Mouse (Mus musculus): ENCODE measurements at regions not wholly inside any gene's neighbourhood (a gene's known extent, or its start where the extent isn't known, plus 50 kb on each side); places are given as distances from the start of the nearest gene placed in this dataset.

GRCm38 (mm10) chr5:46824934-46825333 is 967.5 kb upstream of the Lcorl start:
- no peaks in the 10 kb centered on the region for H3K27me3 ChIP-seq (ENCODE audit: insufficient read depth, low read length)
- H3K9ac ChIP-seq (ENCODE audit: low read depth, low read length) = no peak overlapping the region
- WGBS = 48% methylated on average over 3 of the region's 3 CpGs
- no peaks in the 10 kb centered on the region for H3K36me3 ChIP-seq (ENCODE audit: insufficient read depth, low read length)
- H3K27ac ChIP-seq = no peak overlapping the region
- no peaks in the 10 kb centered on the region for H3K9me3 ChIP-seq (replicated peaks; ENCODE audit: low read length)
- H3K4me2 ChIP-seq (ENCODE audit: low read length) = no peak overlapping the region
- TF ChIP-seq CTCF (IDR thresholded peaks at IDR 0.05; ENCODE audit: low read depth) = no peak
- H3K4me1 ChIP-seq (replicated peaks; ENCODE audit: insufficient read depth, low read length) = no peaks in the 10 kb centered on the region
- no peak for DNase-seq (ENCODE audit: low spot score)
- no peak for ATAC-seq (replicated peaks; ENCODE audit: low FRiP score, low read depth)
- no peak overlapping the region for H3K4me3 ChIP-seq (replicated peaks; ENCODE audit: low read depth, low read length)

- H3K4me2 ChIP-seq (ENCODE audit: low read length) = no peak overlapping the region
- no peak overlapping the region for H3K4me3 ChIP-seq (replicated peaks; ENCODE audit: low read depth, low read length)
- no peak for ATAC-seq (replicated peaks; ENCODE audit: low FRiP score, low read depth)
- H3K4me1 ChIP-seq (replicated peaks; ENCODE audit: insufficient read depth, low read length) = peaks cover 5% of the 10 kb centered on the region; the same call in 1 of the 2 replicates
- DNase-seq (ENCODE audit: low spot score) = no peak
- no peak for TF ChIP-seq CTCF (IDR thresholded peaks at IDR 0.05; ENCODE audit: low read depth)
- H3K9me3 ChIP-seq (replicated peaks; ENCODE audit: low read length) = no peaks in the 10 kb centered on the region
- H3K9ac ChIP-seq (ENCODE audit: low read depth, low read length) = no peak overlapping the region
- H3K27ac ChIP-seq = no peak overlapping the region
- WGBS = 57% methylated on average over 2 of the region's 2 CpGs
- no peaks in the 10 kb centered on the region for H3K27me3 ChIP-seq (ENCODE audit: insufficient read depth, low read length)
- no peaks in the 10 kb centered on the region for H3K36me3 ChIP-seq (ENCODE audit: insufficient read depth, low read length)
These were observed 937.7 kb upstream of the Lcorl start for GRCm38 (mm10) chr5:46795102-46795501.

- no peak overlapping the region for H3K4me3 ChIP-seq (replicated peaks; ENCODE audit: low read depth, low read length)
- WGBS = 59% methylated on average over 7 of the region's 7 CpGs
- peaks cover 5% of the 10 kb centered on the region; the same call in 1 of the 2 replicates for H3K4me1 ChIP-seq (replicated peaks; ENCODE audit: insufficient read depth, low read length)
- no peaks in the 10 kb centered on the region for H3K9me3 ChIP-seq (replicated peaks; ENCODE audit: low read length)
- H3K9ac ChIP-seq (ENCODE audit: low read depth, low read length) = no peak overlapping the region
- no peak for ATAC-seq (replicated peaks; ENCODE audit: low FRiP score, low read depth)
- no peak overlapping the region for H3K27ac ChIP-seq
- no peak for TF ChIP-seq CTCF (IDR thresholded peaks at IDR 0.05; ENCODE audit: low read depth)
- no peaks in the 10 kb centered on the region for H3K36me3 ChIP-seq (ENCODE audit: insufficient read depth, low read length)
- no peaks in the 10 kb centered on the region for H3K27me3 ChIP-seq (ENCODE audit: insufficient read depth, low read length)
- peak; percentile 9 for DNase-seq (ENCODE audit: low spot score)
- no peak overlapping the region for H3K4me2 ChIP-seq (ENCODE audit: low read length)
These were observed 936.8 kb upstream of the Lcorl start for GRCm38 (mm10) chr5:46794028-46794705.

- no peak overlapping the region for H3K4me3 ChIP-seq (replicated peaks; ENCODE audit: low read depth, low read length)
- ATAC-seq (replicated peaks; ENCODE audit: low FRiP score, low read depth) (no peak), DNase-seq (ENCODE audit: low spot score) (peak; percentile 69)
- H3K27ac ChIP-seq = no peak overlapping the region
- 41% methylated on average over 3 of the region's 3 CpGs for WGBS
- TF ChIP-seq CTCF (IDR thresholded peaks at IDR 0.05; ENCODE audit: low read depth) = no peak
- H3K4me2 ChIP-seq (ENCODE audit: low read length) = no peak overlapping the region
- peaks cover 5% of the 10 kb centered on the region; the same call in 1 of the 2 replicates for H3K4me1 ChIP-seq (replicated peaks; ENCODE audit: insufficient read depth, low read length)
- no peaks in the 10 kb centered on the region for H3K36me3 ChIP-seq (ENCODE audit: insufficient read depth, low read length)
- no peaks in the 10 kb centered on the region for H3K27me3 ChIP-seq (ENCODE audit: insufficient read depth, low read length)
- H3K9ac ChIP-seq (ENCODE audit: low read depth, low read length) = no peak overlapping the region
- no peaks in the 10 kb centered on the region for H3K9me3 ChIP-seq (replicated peaks; ENCODE audit: low read length)
These were observed 933.6 kb upstream of the Lcorl start for GRCm38 (mm10) chr5:46791051-46791450.

- ATAC-seq (replicated peaks; ENCODE audit: low FRiP score, low read depth) = no peak
- WGBS = 51% methylated on average over 3 of the region's 3 CpGs
- Histone ChIP-seq H3K27me3 (ENCODE audit: insufficient read depth, low read length) (no peaks in the 10 kb centered on the region), H3K4me1 (replicated peaks; ENCODE audit: insufficient read depth, low read length) (peaks cover 5% of the 10 kb centered on the region; the same call in 1 of the 2 replicates), H3K9me3 (replicated peaks; ENCODE audit: low read length) (no peaks in the 10 kb centered on the region), H3K36me3 (ENCODE audit: insufficient read depth, low read length) (no peaks in the 10 kb centered on the region), H3K4me2 (ENCODE audit: low read length) (no peak overlapping the region), H3K4me3 (replicated peaks; ENCODE audit: low read depth, low read length) (no peak overlapping the region), H3K27ac (no peak overlapping the region), H3K9ac (ENCODE audit: low read depth, low read length) (no peak overlapping the region)
- TF ChIP-seq CTCF (IDR thresholded peaks at IDR 0.05; ENCODE audit: low read depth) = no peak
- peak; percentile 90 for DNase-seq (ENCODE audit: low spot score)
These were observed 933.1 kb upstream of the Lcorl start for GRCm38 (mm10) chr5:46790536-46790935.

GRCm38 (mm10) chr5:46787079-46787478 is 929.7 kb upstream of the Lcorl start:
- Histone ChIP-seq H3K4me1 (replicated peaks; ENCODE audit: insufficient read depth, low read length) (0 out of 2 replicates have a peak, but pooled peaks cover 5% of the 10 kb centered on the region), H3K27me3 (ENCODE audit: insufficient read depth, low read length) (no peaks in the 10 kb centered on the region), H3K27ac (no peak overlapping the region), H3K4me3 (replicated peaks; ENCODE audit: low read depth, low read length) (no peak overlapping the region), H3K36me3 (ENCODE audit: insufficient read depth, low read length) (no peaks in the 10 kb centered on the region), H3K4me2 (ENCODE audit: low read length) (no peak overlapping the region), H3K9ac (ENCODE audit: low read depth, low read length) (no peak overlapping the region), H3K9me3 (replicated peaks; ENCODE audit: low read length) (no peaks in the 10 kb centered on the region)
- DNase-seq (ENCODE audit: low spot score) = no peak
- ATAC-seq (replicated peaks; ENCODE audit: low FRiP score, low read depth) = no peak
- WGBS = 80% methylated on average over 3 of the region's 3 CpGs
- no peak for TF ChIP-seq CTCF (IDR thresholded peaks at IDR 0.05; ENCODE audit: low read depth)
